Mouse (Mus musculus): ENCODE measurements around the gene Sars2. TPM values are rescaled to one million over a fixed set of nuclear protein-coding genes. Genes with fewer than 3 reads are reported as not detected.

Gene Sars2
- polyA plus RNA-seq, 1 experiment from 2014 or later = 32.2 TPM

DNA sequence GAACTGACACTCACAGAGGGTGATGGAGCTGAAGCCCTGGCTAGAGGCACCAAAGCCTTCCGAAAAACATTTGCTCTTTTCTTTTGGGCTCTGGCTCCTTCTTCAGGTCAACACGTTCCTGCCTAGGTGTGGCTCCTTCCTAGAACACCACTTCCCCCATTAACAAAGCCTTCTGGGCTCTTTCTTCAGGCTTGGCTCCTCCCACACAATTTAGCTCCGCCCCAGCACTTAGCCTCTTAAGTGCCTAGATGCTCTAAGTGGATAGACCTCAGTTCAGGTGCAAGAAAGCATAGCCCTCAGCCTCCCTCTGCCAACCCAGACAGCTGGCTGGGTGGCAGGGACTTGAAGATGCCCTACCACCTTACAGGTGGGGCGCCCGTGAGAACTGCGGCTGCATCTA is 6.1 kb upstream of the Sars2 start:
- DNase-seq (ENCODE audit: low spot score) = no peak
- H3K9me3 ChIP-seq = no peaks in the 10 kb centered on the region
- H3K36me3 ChIP-seq = peaks cover 67% of the 10 kb centered on the region
- H3K27me3 ChIP-seq (ENCODE audit: insufficient read depth, poor library complexity, severe bottlenecking) = 0 out of 2 replicates have a peak, but pooled peaks cover 6% of the 10 kb centered on the region
- WGBS = 76% methylated on average over 6 of the region's 6 CpGs
- no peak overlapping the region for H3K4me3 ChIP-seq
- peaks cover 20% of the 10 kb centered on the region for H3K4me1 ChIP-seq
- no peak overlapping the region for H3K27ac ChIP-seq

- peaks cover 63% of the 10 kb centered on the region for H3K36me3 ChIP-seq
- H3K9me3 ChIP-seq = no peaks in the 10 kb centered on the region
- no peak overlapping the region for H3K27ac ChIP-seq
- H3K27me3 ChIP-seq (ENCODE audit: insufficient read depth, poor library complexity, severe bottlenecking) = no peaks in the 10 kb centered on the region
- DNase-seq (ENCODE audit: low spot score) = no peak
- H3K4me1 ChIP-seq = peaks cover 15% of the 10 kb centered on the region; the same call in 1 of the 2 replicates
- H3K4me3 ChIP-seq = no peak overlapping the region
- 93% methylated on average over 21 of the region's 21 CpGs for WGBS
These were observed 2.0 kb upstream of the Sars2 start for GRCm38 (mm10) chr7:28739829-28740228.

DNA sequence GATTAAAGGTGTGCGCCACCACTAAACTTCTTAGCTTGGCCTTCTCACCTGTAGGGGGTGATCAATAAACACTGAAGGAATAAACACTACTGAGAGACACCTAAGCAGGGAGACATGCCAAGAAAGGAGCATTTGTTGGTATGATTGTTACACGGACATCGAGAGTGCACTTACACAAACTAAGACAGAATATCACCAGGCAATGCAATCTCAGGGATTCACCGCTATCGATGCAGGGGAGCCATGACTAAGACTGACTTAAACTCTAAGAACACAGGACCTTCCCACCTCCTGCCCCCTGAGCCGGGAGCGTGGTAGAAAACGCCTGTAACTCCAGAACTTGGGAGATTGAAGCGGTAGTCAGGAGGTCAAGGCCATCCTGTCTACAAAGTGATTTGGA is 843 bp upstream of the Sars2 start:
- no peak for DNase-seq (ENCODE audit: low spot score)
- H3K36me3 ChIP-seq = peaks cover 63% of the 10 kb centered on the region
- H3K4me1 ChIP-seq = peaks cover 15% of the 10 kb centered on the region; the same call in 1 of the 2 replicates
- peak overlapping the region; percentile 96 for H3K27ac ChIP-seq
- 34% methylated on average over 9 of the region's 9 CpGs for WGBS
- peak overlapping the region; percentile 80 for H3K4me3 ChIP-seq
- H3K9me3 ChIP-seq = no peaks in the 10 kb centered on the region
- H3K27me3 ChIP-seq (ENCODE audit: insufficient read depth, poor library complexity, severe bottlenecking) = no peaks in the 10 kb centered on the region

GRCm38 (mm10) chr7:28741368-28741708 is 454 bp upstream of the Sars2 start:
- Histone ChIP-seq H3K9me3 (no peaks in the 10 kb centered on the region), H3K4me1 (peaks cover 15% of the 10 kb centered on the region; the same call in 1 of the 2 replicates), H3K27ac (peak overlapping the region; percentile 96), H3K36me3 (peaks cover 64% of the 10 kb centered on the region), H3K27me3 (ENCODE audit: insufficient read depth, poor library complexity, severe bottlenecking) (no peaks in the 10 kb centered on the region), H3K4me3 (peak overlapping the region; percentile 80)
- DNase-seq (ENCODE audit: low spot score) = no peak
- WGBS = 2% methylated on average over 13 of the region's 13 CpGs

DNA sequence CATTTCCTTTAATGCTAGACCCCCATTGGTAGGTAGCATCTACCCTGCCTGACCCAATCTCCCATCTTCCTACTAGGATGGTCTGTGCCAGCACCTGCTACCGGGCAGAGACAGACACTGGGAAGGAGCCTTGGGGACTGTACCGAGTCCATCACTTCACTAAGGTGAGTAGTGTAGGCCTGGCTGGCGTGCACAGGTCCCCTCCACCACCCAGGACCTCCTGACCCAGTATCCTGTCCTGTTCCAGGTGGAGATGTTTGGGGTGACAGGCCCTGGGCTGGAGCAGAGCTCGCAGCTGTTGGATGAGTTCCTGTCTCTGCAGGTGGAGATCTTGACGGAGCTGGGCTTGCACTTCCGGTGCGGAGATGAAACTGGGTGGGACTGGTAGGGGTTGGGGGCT is 8.1 kb downstream of the Sars2 start:
- 94% methylated on average over 7 of the region's 7 CpGs for WGBS
- Histone ChIP-seq H3K27me3 (ENCODE audit: insufficient read depth, poor library complexity, severe bottlenecking) (no peaks in the 10 kb centered on the region), H3K4me1 (no peaks in the 10 kb centered on the region), H3K27ac (no peak overlapping the region), H3K9me3 (no peaks in the 10 kb centered on the region), H3K36me3 (peaks cover 70% of the 10 kb centered on the region), H3K4me3 (no peak overlapping the region)
- DNase-seq (ENCODE audit: low spot score) = no peak

DNA sequence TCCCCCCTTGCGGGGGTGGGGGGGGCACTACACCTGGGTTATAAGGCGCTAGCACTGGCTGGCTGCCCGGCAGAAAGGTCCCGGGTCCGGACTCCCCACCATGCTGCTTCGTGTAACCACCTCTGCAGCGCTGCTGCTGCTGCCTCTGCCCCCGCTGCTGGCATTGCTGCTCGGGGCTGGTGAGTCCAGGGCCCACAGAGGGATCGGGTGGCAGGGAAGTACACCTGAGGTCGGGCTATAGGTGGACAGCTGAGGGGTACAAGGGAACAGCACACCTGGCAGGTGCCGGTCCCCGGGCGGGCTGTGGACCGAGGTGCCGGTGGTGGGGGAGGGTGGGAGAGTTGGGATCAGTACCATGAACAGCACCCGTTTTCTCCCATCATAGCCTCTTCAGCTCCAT is 14.3 kb downstream of the Sars2 start, which contains the start of gene Ccer2:
TSS of gene Ccer2 (plus strand) at position 96 of the 400 bp plus-strand sequence.
- Histone ChIP-seq H3K4me3 (peak within 1 kb of the TSS; percentile 23; the same call in 1 of the 2 replicates), H3K36me3 (peaks cover 52% of the 10 kb centered on the region), H3K9me3 (no peaks in the 10 kb centered on the region), H3K4me1 (peaks cover 8% of the 10 kb centered on the region; the same call in 1 of the 2 replicates), H3K27me3 (ENCODE audit: insufficient read depth, poor library complexity, severe bottlenecking) (peaks cover 27% of the 10 kb centered on the region), H3K27ac (no peak within 1 kb of the TSS)
- DNase-seq (ENCODE audit: low spot score) = no peak
- WGBS = 3% methylated on average over 17 of the region's 17 CpGs

- WGBS = 81% methylated on average over 13 of the region's 13 CpGs
- Histone ChIP-seq H3K27me3 (ENCODE audit: insufficient read depth, poor library complexity, severe bottlenecking) (peaks cover 27% of the 10 kb centered on the region), H3K36me3 (peaks cover 51% of the 10 kb centered on the region), H3K9me3 (no peaks in the 10 kb centered on the region), H3K27ac (no peak overlapping the region), H3K4me3 (no peak overlapping the region), H3K4me1 (peaks cover 13% of the 10 kb centered on the region; the same call in 1 of the 2 replicates)
- DNase-seq (ENCODE audit: low spot score) = no peak
These were observed 16.8 kb downstream of the Sars2 start for GRCm38 (mm10) chr7:28758623-28759022.

DNA sequence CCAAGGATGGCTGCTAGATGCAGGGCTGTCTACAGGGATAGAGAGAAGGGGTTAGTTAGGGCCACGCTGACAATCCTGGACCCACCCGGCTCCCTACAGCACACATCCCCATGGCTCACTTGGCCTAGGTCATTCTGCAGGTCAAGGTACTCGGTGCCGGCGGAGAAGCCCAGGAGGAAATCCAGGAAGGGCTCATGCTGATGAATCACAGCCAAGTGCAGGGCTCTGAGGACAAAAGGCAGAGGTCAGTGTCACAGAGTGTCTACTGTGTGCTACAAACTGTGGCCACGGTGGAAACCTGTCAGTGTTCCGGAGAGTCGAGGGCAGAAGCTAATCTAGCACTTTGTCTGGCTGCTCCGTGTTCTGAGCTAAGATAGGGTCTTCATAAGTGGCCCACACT is 20.1 kb downstream of the Sars2 start:
- peaks cover 19% of the 10 kb centered on the region for H3K4me1 ChIP-seq
- H3K36me3 ChIP-seq = peaks cover 42% of the 10 kb centered on the region
- H3K27ac ChIP-seq = no peak overlapping the region
- no peaks in the 10 kb centered on the region for H3K9me3 ChIP-seq
- WGBS = 87% methylated on average over 9 of the region's 9 CpGs
- H3K27me3 ChIP-seq (ENCODE audit: insufficient read depth, poor library complexity, severe bottlenecking) = peaks cover 10% of the 10 kb centered on the region
- no peak overlapping the region for H3K4me3 ChIP-seq
- DNase-seq (ENCODE audit: low spot score) = no peak

DNA sequence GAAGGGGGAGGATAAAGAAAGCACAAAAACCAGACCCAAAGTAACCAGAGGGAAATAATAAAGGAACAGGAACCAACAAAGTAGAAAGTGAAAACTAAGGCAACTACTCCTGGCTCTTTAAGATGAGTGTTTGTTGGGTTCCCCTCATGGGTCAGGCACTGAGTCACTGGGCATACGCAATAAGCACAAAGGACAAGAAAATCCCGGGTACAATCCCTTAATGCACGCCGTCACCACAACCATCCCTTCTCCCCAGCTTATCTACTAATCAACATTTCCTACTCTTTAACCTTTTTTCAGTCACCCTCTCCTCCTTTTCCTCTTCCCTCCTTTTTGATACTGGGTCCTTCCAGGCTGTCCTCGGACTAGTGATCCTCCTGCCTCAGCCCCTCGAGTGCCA is 23.4 kb downstream of the Sars2 start:
- no peak for DNase-seq (ENCODE audit: low spot score)
- Histone ChIP-seq H3K27ac (no peak overlapping the region), H3K9me3 (no peaks in the 10 kb centered on the region), H3K4me1 (peaks cover 29% of the 10 kb centered on the region), H3K27me3 (ENCODE audit: insufficient read depth, poor library complexity, severe bottlenecking) (no peaks in the 10 kb centered on the region), H3K4me3 (peak overlapping the region; percentile 84), H3K36me3 (peaks cover 23% of the 10 kb centered on the region)
- WGBS = 82% methylated on average over 6 of the region's 6 CpGs

DNA sequence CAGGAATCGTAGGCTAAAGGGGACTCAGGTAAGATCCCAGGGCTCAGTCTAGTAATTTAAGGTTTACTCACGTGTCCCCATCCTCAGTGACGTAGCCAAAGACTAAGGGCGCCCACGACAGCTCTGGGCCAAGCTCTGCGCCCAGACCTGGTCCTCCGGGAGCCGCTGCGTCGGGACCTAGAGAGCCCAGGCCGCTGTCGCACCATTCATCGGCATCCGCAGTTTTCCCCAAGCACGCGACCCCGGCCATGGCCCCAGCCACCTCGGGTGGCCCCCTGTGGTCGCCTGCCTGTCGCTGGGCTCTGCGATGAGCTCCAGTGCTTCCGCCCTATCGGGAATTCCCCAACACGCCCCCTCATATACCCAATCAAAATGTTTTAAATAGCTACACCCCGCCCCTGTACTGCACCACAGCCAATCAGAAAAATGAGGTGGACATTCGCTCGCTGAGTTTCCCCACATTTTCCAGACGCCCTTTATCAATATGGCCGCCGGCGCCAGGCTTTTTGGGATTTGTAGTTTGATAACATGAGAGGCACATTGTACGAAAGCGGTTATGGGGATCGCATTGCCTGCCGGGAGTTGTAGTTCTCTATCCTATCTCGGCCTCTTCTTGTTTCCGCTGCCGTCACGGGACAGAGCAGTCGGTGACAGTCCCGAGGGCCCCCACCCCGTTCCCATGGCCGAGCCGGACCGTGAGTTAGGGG is 24.5 kb downstream of the Sars2 start, which contains the start of gene Sirt2:
TSS of gene Sirt2 (plus strand) at position 563 of the 707 bp plus-strand sequence.
- H3K4me1 ChIP-seq = peaks cover 29% of the 10 kb centered on the region
- peaks cover 12% of the 10 kb centered on the region for H3K36me3 ChIP-seq
- peak within 1 kb of the TSS; percentile 87 for H3K27ac ChIP-seq
- no peaks in the 10 kb centered on the region for H3K27me3 ChIP-seq (ENCODE audit: insufficient read depth, poor library complexity, severe bottlenecking)
- DNase-seq (ENCODE audit: low spot score) = peak; percentile 99
- no peaks in the 10 kb centered on the region for H3K9me3 ChIP-seq
- under 1% methylated on average over 45 of the region's 45 CpGs for WGBS
- peak within 1 kb of the TSS; percentile 84 for H3K4me3 ChIP-seq

DNA sequence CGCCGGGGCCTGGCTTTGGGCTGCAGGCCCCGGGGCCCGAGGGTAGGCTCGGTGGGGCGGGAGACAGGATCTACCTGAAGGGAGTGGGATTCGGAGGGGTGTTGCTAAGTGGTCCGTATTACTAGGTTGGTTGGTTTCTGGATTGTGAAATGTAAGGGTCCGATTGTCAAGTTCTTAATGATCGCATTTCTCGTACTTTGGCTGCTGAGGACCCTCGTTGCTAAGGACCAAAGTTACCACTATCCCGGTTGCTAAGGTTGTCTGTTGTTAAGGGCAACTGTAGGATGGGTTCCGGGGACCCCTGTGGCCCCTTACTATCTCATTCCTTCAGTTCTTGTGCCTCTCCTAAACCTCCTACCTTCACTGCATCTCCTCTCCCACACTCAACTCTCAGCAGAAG is 25.1 kb downstream of the Sars2 start:
- Histone ChIP-seq H3K4me1 (peaks cover 24% of the 10 kb centered on the region), H3K27me3 (ENCODE audit: insufficient read depth, poor library complexity, severe bottlenecking) (no peaks in the 10 kb centered on the region), H3K9me3 (no peaks in the 10 kb centered on the region), H3K36me3 (peaks cover 6% of the 10 kb centered on the region; the same call in 1 of the 2 replicates), H3K27ac (peak overlapping the region; percentile 87), H3K4me3 (peak overlapping the region; percentile 84)
- DNase-seq (ENCODE audit: low spot score) = no peak
- WGBS = 8% methylated on average over 14 of the region's 14 CpGs

DNA sequence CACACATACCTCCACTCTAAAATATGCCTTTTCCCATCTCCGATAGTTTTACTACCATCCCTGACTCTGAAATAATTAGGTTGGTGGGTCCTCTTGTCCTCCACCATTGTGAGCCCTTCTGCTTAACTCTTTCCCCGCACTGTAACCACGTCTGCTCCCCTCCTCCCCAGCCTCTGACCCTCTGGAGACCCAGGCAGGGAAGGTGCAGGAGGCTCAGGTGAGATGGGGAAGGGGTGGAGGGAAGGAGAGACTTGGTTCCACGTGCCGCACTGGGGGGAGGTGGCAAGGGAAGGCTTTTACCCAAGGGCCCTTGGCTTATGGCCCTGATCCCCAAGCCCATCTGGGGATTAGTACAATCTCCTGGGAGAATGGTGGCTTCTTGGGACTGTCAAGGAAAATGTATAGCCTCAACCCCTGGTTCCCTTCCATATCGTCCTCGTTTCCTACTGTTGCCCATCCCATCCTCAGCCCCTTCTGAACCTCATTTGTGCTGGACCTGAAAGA is 25.7 kb downstream of the Sars2 start, which contains the start of gene Nfkbib:
TSS of gene Nfkbib (minus strand) at position 51 of the 504 bp plus-strand sequence.
- DNase-seq (ENCODE audit: low spot score) = no peak
- peak within 1 kb of the TSS; percentile 84 for H3K4me3 ChIP-seq
- H3K9me3 ChIP-seq = no peaks in the 10 kb centered on the region
- 71% methylated on average over 7 of the region's 7 CpGs for WGBS
- H3K36me3 ChIP-seq = 0 out of 2 replicates have a peak, but pooled peaks cover 3% of the 10 kb centered on the region
- no peaks in the 10 kb centered on the region for H3K27me3 ChIP-seq (ENCODE audit: insufficient read depth, poor library complexity, severe bottlenecking)
- peaks cover 23% of the 10 kb centered on the region for H3K4me1 ChIP-seq
- peak within 1 kb of the TSS; percentile 87 for H3K27ac ChIP-seq

- Histone ChIP-seq H3K36me3 (peaks cover 4% of the 10 kb centered on the region), H3K4me1 (peaks cover 35% of the 10 kb centered on the region), H3K27me3 (ENCODE audit: insufficient read depth, poor library complexity, severe bottlenecking) (no peaks in the 10 kb centered on the region), H3K27ac (no peak overlapping the region), H3K4me3 (no peak overlapping the region), H3K9me3 (no peaks in the 10 kb centered on the region)
- WGBS = 88% methylated on average over 9 of the region's 9 CpGs
- no peak for DNase-seq (ENCODE audit: low spot score)
These were observed 27.7 kb downstream of the Sars2 start for GRCm38 (mm10) chr7:28769414-28769958.
